Mouse (Mus musculus) neural tube, embryonic 11.5 days (tissue): ENCODE measurements around the gene Tmod2. TPM values are rescaled to one million over a fixed set of nuclear protein-coding genes. Genes with fewer than 3 reads are reported as not detected.
A peak's percentile ranks its signal among the peaks of the same experiment; 100 is the strongest.

Experiments used
- ATAC-seq: fragments of 200-750 bp; cut with Nextera tagmentation; 2 replicates; pipeline ENCODE4 v1.8.0; 2017; ENCODE audit warnings: moderate number of reproducible peaks, mild to moderate bottlenecking, moderate TSS enrichment, moderate library complexity; ENCODE audit not compliant: insufficient read depth, low FRiP score, low TSS enrichment
- DNase-seq: peaks from one replicate; pipeline ENCODE4 v3.0.0-alpha.2; 2015; ENCODE audit warnings: low spot score
- H3K27ac ChIP-seq: fragments of 300-500 bp; sonication (generic); 2 replicates; pipeline ENCODE4 v1.5.1; 2014; ENCODE audit warnings: low read depth, mild to moderate bottlenecking, low read length
- H3K27me3 ChIP-seq: fragments of 300-500 bp; sonication (generic); 2 replicates; pipeline ENCODE4 v1.6.1; 2014; ENCODE audit warnings: mild to moderate bottlenecking, low read length, mixed read lengths; ENCODE audit not compliant: control insufficient read depth, insufficient read depth
- H3K36me3 ChIP-seq: fragments of 300-500 bp; sonication (generic); 2 replicates; pipeline ENCODE4 v1.6.1; 2014; ENCODE audit warnings: mild to moderate bottlenecking, low read length, moderate library complexity, mixed read lengths; ENCODE audit not compliant: control insufficient read depth, insufficient read depth
- H3K4me1 ChIP-seq: fragments of 300-500 bp; sonication (generic); 2 replicates; pipeline ENCODE4 v1.6.1; 2014; ENCODE audit warnings: low read length, mixed read lengths; ENCODE audit not compliant: control insufficient read depth, insufficient read depth
- H3K4me2 ChIP-seq: fragments of 300-500 bp; sonication (generic); 2 replicates; pipeline ENCODE4 v1.6.1; 2014; ENCODE audit warnings: low read depth, mild to moderate bottlenecking, moderate library complexity
- H3K4me3 ChIP-seq: fragments of 300-500 bp; sonication (generic); 2 replicates; pipeline ENCODE4 v1.5.1; 2014; ENCODE audit warnings: low read depth, low read length
- H3K9ac ChIP-seq: fragments of 300-500 bp; sonication (generic); 2 replicates; pipeline ENCODE4 v1.6.1; 2014; ENCODE audit warnings: mild to moderate bottlenecking, low read length
- H3K9me3 ChIP-seq: fragments of 300-500 bp; sonication (generic); 2 replicates; pipeline ENCODE4 v1.6.1; 2016; ENCODE audit warnings: low read length; ENCODE audit not compliant: control insufficient read depth
- WGBS: fragments of 180-500 bp; shearing (Covaris S2); extraction: QIAGEN DNeasy Blood & Tissue Kit; methylation state at CpG from one replicate; pipeline ENCODE4 v1.1.7; 2014; 5-methylcytosine and 5-hydroxymethylcytosine counted together
- polyA plus RNA-seq: library from polyadenylated mRNA; unstranded; fragments of >200 nt; fragmentation: Nextera tagmentation; extraction: Ambion mirVana; gene quantifications from 2 replicates; pipeline ENCODE4 v1.2.1, GENCODE M21; 2014

The Tmod2 gene
- polyA plus RNA-seq, 1 experiment from 2014 or later = 58.8 TPM

DNA sequence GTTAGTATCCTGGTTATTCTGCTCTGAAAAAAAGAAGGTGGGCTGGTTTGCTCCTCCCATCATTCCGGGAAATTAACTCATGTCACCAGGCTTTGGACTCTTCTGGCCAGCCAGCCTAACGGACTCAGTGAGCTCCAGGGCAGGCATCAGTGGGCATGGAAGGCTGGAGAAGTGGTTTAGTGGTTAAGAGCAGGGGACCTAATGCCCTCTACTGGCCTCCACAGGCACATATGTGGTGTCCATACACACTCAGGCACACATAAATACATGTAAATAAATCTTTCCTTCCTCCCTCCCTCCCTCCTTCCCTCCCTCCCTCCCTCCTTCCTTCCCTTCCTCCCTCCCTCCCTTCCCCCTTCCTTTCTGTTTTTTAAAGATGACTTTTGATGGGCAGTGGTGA lies 47.9 kb downstream of the Tmod2 start:
- Histone ChIP-seq H3K9me3 (no peaks in the 10 kb centered on the region), H3K27me3 (no peaks in the 10 kb centered on the region), H3K4me2 (no peak overlapping the region), H3K27ac (no peak overlapping the region), H3K4me1 (peaks cover 3% of the 10 kb centered on the region; the same call in 1 of the 2 replicates), H3K36me3 (no peaks in the 10 kb centered on the region), H3K9ac (no peak overlapping the region), H3K4me3 (no peak overlapping the region)
- ATAC-seq (no peak), DNase-seq (no peak)
- 45% methylated on average over 2 of the region's 2 CpGs for whole genome bisulfite sequencing

DNA sequence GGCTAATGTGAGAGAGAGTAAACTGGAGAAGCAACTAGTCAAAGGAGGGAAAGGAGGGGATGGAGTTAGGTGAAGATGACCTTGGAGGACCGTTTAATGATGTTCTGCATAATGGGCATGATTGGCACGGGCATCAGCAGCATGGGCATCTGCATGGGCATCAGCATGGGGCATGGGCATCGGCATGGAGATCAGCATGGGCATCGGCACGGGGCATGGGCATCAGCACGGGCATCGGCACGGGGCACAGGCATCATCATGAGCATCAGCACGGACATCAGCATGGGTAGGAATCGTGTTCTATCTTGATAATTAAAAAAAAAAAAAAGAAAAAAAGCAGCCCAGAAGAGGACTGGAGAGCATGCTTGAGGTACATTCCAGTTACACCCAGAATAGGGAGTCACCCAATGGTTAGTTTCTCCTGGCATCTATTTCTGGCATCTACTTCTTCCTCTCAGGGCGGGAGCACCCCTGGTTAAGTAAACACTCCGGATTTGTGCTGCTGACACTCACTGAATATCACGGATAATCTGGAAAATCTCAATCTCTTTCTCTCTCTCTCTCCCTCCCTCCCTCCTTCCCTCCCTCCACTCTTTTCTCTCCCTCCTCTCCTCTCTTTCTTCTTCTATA lies 50.0 kb downstream of the Tmod2 start:
- Histone ChIP-seq H3K4me1 (peaks cover 5% of the 10 kb centered on the region; the same call in 1 of the 2 replicates), H3K36me3 (no peaks in the 10 kb centered on the region), H3K4me2 (no peak overlapping the region), H3K9ac (no peak overlapping the region), H3K4me3 (no peak overlapping the region), H3K27me3 (no peaks in the 10 kb centered on the region), H3K27ac (no peak overlapping the region), H3K9me3 (no peaks in the 10 kb centered on the region)
- ATAC-seq (no peak), DNase-seq (no peak)
- 87% methylated on average over 13 of the region's 13 CpGs for WGBS

DNA sequence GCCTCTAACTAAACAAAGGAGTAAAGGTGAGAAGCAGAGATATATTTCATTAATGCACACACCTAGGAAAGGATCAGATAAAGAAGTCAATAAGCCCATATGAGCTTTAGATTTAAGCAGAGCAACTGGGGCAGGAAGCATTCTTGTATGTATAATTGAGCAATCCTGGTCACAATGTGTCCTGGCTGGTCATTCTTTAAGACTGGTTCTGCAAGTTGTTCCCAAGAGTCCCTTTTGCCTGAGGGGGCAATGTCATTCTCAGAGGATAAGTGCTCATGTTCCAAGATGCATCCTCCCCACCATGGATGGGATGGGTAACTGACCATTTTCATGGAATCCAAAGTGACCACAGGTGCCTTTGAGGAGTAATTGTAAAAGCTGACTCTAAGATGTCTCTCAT lies 50.8 kb downstream of the Tmod2 start:
- ATAC-seq (no peak), DNase-seq (no peak)
- Histone ChIP-seq H3K27me3 (no peaks in the 10 kb centered on the region), H3K4me2 (no peak overlapping the region), H3K27ac (no peak overlapping the region), H3K9me3 (no peaks in the 10 kb centered on the region), H3K4me1 (peaks cover 5% of the 10 kb centered on the region; the same call in 1 of the 2 replicates), H3K36me3 (no peaks in the 10 kb centered on the region), H3K9ac (no peak overlapping the region), H3K4me3 (no peak overlapping the region)

DNA sequence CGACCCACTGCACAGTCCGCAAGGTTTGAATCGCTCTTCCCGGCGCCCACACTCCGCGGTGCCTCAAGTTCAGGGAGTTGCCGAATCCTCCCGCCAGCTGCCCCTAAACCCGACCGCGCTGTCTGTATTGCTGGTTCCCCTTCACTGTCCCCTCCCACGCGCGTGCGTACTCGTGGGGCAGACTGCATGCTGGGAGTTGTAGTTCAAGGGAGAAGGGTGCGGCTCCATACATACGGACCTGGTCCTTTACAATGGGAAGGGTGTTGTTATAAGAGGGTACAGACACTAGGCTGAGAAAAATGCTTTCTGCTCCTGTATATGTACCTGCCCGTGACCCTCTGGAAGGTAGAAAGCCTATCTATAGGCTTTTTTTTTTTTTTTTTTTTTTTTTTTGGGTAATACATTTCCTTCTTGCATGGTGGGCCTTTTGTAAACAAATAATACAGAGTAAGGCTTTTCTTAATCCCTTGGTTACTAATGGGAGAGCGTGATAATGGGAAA lies 51.6 kb downstream of the Tmod2 start, which contains the start of gene Tmod3:
Gene Tmod3 (minus strand): TSS at position 146 of the 501 bp plus-strand sequence.
- WGBS = 3% methylated on average over 21 of the region's 21 CpGs
- peak within 1 kb of the TSS; percentile 81 for H3K4me2 ChIP-seq
- H3K27ac ChIP-seq = peak within 1 kb of the TSS; percentile 73
- peak; percentile 98 for ATAC-seq
- peak; percentile 95 for DNase-seq
- H3K9me3 ChIP-seq = no peaks in the 10 kb centered on the region
- H3K36me3 ChIP-seq = no peaks in the 10 kb centered on the region
- H3K4me1 ChIP-seq = peaks cover 5% of the 10 kb centered on the region; the same call in 1 of the 2 replicates
- peak within 1 kb of the TSS; percentile 82 for H3K9ac ChIP-seq
- no peaks in the 10 kb centered on the region for H3K27me3 ChIP-seq
- H3K4me3 ChIP-seq = peak within 1 kb of the TSS; percentile 84

DNA sequence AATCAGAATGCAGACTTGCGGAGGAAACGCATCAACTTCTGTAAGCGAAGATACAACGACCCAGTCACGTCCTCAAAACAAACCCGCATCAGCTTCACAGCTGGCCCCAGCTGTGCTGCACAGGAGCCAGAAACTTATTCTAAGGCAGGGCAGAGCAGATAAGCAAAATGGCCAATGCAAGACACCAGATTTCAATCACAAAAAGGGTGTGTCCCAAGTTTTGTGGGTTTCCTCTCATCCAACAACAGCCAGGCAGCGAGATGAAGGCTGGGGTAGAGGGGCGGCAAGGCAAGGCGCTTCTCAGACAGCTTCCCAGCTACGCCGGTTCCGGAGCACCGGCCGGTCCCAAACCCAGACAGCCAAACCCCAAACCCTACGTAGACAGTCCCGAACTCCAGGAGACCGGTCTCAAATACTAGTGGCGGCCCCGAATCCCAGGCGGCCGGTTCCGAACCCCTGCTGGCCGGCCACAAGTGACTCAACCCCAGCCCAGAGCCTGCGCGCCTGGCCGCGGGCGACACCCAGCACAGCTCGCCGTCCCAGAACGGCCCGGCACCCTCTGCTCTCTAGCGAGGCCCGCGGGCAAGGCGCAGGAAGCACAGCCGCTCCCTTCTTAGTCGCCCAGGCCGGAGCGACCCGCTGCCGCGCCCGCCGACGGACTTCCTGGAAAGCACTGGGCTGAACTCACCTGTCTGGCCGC lies 52.2 kb downstream of the Tmod2 start:
- Histone ChIP-seq H3K4me3 (peak overlapping the region; percentile 84), H3K36me3 (no peaks in the 10 kb centered on the region), H3K27me3 (no peaks in the 10 kb centered on the region), H3K4me1 (peaks cover 5% of the 10 kb centered on the region; the same call in 1 of the 2 replicates), H3K4me2 (peak overlapping the region; percentile 81), H3K9ac (peak overlapping the region; percentile 82), H3K27ac (peak overlapping the region; percentile 73), H3K9me3 (no peaks in the 10 kb centered on the region)
- peak; percentile 90 for ATAC-seq
- DNase-seq = no peak
- WGBS = under 1% methylated on average over 47 of the region's 47 CpGs

DNA sequence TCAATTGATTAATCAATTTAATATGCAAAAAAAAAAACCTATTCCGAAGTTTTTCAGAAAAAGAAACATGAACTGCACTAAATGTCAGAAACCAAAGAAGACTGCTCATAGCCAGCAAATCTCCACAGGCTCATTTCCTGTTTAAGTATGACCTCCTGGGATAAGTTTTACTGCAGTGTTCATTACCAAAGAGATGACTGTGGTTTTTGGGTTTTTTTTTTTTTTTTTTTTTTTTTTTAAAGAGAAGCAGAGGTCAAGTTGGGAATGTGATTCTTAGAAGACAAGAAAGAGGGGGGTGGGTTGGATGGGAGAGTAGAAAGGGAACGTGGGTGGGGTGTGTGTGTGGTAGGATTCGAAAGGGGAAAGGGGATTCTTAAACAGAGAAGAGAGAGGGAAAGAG lies 52.8 kb downstream of the Tmod2 start:
- ATAC-seq (no peak), DNase-seq (no peak)
- H3K4me3 ChIP-seq = peak overlapping the region; percentile 84
- no peak overlapping the region for H3K27ac ChIP-seq
- H3K4me2 ChIP-seq = peak overlapping the region; percentile 81
- peak overlapping the region; percentile 82 for H3K9ac ChIP-seq
- H3K36me3 ChIP-seq = no peaks in the 10 kb centered on the region
- peaks cover 5% of the 10 kb centered on the region; the same call in 1 of the 2 replicates for H3K4me1 ChIP-seq
- H3K9me3 ChIP-seq = no peaks in the 10 kb centered on the region
- WGBS = 20% methylated on average over 3 of the region's 3 CpGs
- no peaks in the 10 kb centered on the region for H3K27me3 ChIP-seq

DNA sequence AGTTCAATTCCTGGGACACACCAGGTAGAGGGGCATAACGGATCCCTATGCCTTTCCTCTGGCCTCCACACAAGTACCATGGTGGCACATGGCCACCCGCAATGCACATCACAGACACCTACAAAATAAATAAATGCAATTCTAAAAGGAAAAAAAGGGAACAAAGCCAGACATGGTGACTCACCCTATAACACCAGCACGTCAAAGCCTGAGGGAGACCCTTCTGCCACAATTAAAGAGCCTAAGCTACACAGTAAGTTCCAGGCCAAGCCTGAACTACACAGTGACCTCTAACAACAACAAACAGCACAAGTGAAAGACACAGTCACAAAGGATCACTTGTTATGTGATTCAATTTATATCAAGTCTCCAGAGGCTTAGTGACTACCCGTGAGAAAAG lies 57.4 kb downstream of the Tmod2 start:
- WGBS = 72% methylated on average over 4 of the region's 4 CpGs
- ATAC-seq = no peak

DNA sequence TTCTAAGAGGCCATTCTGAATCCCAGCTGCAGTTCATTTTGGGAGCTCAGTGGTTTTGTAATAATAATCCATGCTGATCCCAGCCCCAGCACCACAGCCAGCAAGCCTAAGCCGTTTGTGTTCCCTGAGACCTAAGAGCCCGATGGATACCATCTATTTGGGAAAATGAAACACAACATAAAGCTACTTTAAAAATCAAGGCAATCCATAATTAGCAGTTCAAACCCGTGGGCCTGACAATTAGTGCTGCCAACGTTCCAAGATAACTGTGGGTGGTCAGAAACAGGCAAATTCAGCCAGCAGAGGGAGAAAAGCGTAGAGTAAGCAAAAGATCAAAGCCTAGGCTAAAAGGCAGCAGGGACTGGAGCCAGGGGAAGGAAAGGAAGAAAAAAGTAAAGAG lies 59.8 kb downstream of the Tmod2 start:
- H3K4me1 ChIP-seq = no peaks in the 10 kb centered on the region
- no peaks in the 10 kb centered on the region for H3K9me3 ChIP-seq
- no peak overlapping the region for H3K4me3 ChIP-seq
- no peaks in the 10 kb centered on the region for H3K36me3 ChIP-seq
- H3K9ac ChIP-seq = no peak overlapping the region
- H3K4me2 ChIP-seq = no peak overlapping the region
- WGBS = 51% methylated on average over 5 of the region's 5 CpGs
- no peak for ATAC-seq
- H3K27ac ChIP-seq = no peak overlapping the region
- H3K27me3 ChIP-seq = no peaks in the 10 kb centered on the region
- no peak for DNase-seq

More for the DNA sequence above, 57.4 kb downstream of the Tmod2 start:
- H3K9me3 ChIP-seq = no peaks in the 10 kb centered on the region
- H3K36me3 ChIP-seq = no peaks in the 10 kb centered on the region
- H3K4me2 ChIP-seq = no peak overlapping the region
- no peak for DNase-seq
- no peak overlapping the region for H3K9ac ChIP-seq
- no peak overlapping the region for H3K4me3 ChIP-seq
- no peaks in the 10 kb centered on the region for H3K27me3 ChIP-seq
- H3K27ac ChIP-seq = no peak overlapping the region
- H3K4me1 ChIP-seq = peaks cover 4% of the 10 kb centered on the region; the same call in 1 of the 2 replicates
